Mouse (Mus musculus): ENCODE measurements around the gene C2cd5. TPM values are rescaled to one million over a fixed set of nuclear protein-coding genes. Genes with fewer than 3 reads are reported as not detected.

Gene C2cd5
- polyA plus RNA-seq, 1 experiment from 2014 or later, result 22.0 TPM

DNA sequence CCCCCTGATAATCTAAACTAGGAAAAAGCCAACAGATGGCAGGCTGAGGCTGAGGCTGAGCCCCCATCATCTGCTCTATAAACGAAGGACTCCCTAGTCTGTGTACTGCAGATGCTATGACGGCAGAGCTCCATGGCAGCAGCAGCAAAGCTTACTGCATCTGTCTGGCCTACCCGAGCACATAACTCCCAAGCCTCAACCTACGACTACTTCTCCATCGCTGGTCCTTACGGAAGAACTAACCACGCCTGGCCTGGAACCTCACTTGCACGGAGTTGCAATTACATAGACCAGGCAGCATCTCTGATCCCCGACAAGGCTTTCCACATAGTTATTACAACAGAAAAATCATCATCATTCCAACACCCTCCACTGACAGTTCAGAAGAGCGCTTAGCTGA, 23.5 kb downstream of the C2cd5 start:
- DNase-seq (ENCODE audit: low spot score) (no peak), ATAC-seq (replicated peaks; ENCODE audit: low FRiP score, low TSS enrichment, low read depth) (no peak)
- peaks cover 59% of the 10 kb centered on the region for H3K36me3 ChIP-seq (ENCODE audit: control insufficient read depth, insufficient read depth, low read length)

GRCm38 (mm10) chr6:143073914-143074313, 26.0 kb downstream of the C2cd5 start:
- ATAC-seq (replicated peaks; ENCODE audit: low FRiP score, low TSS enrichment, low read depth) (no peak), DNase-seq (ENCODE audit: low spot score) (no peak)
- H3K4me1 ChIP-seq (replicated peaks; ENCODE audit: control insufficient read depth, insufficient read depth, low read length), result no peaks in the 10 kb centered on the region
- no peak overlapping the region for H3K4me3 ChIP-seq (ENCODE audit: low read depth, low read length)
- no peak overlapping the region for H3K27ac ChIP-seq (ENCODE audit: low read depth)
- H3K9me3 ChIP-seq (ENCODE audit: control insufficient read depth, low read length), result no peaks in the 10 kb centered on the region
- no peak overlapping the region for H3K9ac ChIP-seq (ENCODE audit: low read length)
- no peak overlapping the region for H3K4me2 ChIP-seq (ENCODE audit: low read length)
- H3K27me3 ChIP-seq (replicated peaks; ENCODE audit: control insufficient read depth, insufficient read depth, low read length), result no peaks in the 10 kb centered on the region
- WGBS, result 96% methylated on average over 1 of the region's 1 CpGs
- H3K36me3 ChIP-seq (ENCODE audit: control insufficient read depth, insufficient read depth, low read length), result peaks cover 49% of the 10 kb centered on the region

More for the DNA sequence above, 23.5 kb downstream of the C2cd5 start:
- Histone ChIP-seq H3K4me1 (replicated peaks; ENCODE audit: control insufficient read depth, insufficient read depth, low read length) (no peaks in the 10 kb centered on the region), H3K27ac (ENCODE audit: low read depth) (no peak overlapping the region), H3K27me3 (replicated peaks; ENCODE audit: control insufficient read depth, insufficient read depth, low read length) (no peaks in the 10 kb centered on the region), H3K4me3 (ENCODE audit: low read depth, low read length) (no peak overlapping the region), H3K4me2 (ENCODE audit: low read length) (no peak overlapping the region), H3K9ac (ENCODE audit: low read length) (no peak overlapping the region), H3K9me3 (ENCODE audit: control insufficient read depth, low read length) (no peaks in the 10 kb centered on the region)
- 84% methylated on average over 10 of the region's 10 CpGs for WGBS

DNA sequence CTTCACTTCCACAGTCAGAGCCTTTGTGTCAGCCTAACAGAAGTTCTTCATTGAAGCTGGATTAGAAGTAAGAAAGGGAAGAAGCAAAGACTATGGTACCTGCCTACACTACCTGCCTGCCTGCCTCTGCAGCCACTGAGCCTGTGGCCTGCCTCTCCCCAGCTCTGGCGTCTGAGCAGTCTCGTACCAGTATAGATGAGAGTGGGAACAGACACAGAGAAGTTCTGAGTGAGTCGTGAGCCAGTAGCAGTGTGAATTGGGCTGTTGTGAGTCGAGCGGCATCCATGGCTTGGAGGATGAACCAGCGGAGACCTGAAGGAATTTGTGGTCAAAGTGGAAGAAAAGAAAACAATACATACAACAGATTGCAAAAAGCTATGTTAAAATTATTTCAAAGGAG, 26.5 kb downstream of the C2cd5 start:
- ATAC-seq (replicated peaks; ENCODE audit: low FRiP score, low TSS enrichment, low read depth) (no peak), DNase-seq (ENCODE audit: low spot score) (no peak)
- Histone ChIP-seq H3K4me3 (ENCODE audit: low read depth, low read length) (no peak overlapping the region), H3K36me3 (ENCODE audit: control insufficient read depth, insufficient read depth, low read length) (peaks cover 47% of the 10 kb centered on the region), H3K4me2 (ENCODE audit: low read length) (no peak overlapping the region), H3K27me3 (replicated peaks; ENCODE audit: control insufficient read depth, insufficient read depth, low read length) (no peaks in the 10 kb centered on the region), H3K9me3 (ENCODE audit: control insufficient read depth, low read length) (no peaks in the 10 kb centered on the region), H3K4me1 (replicated peaks; ENCODE audit: control insufficient read depth, insufficient read depth, low read length) (no peaks in the 10 kb centered on the region), H3K9ac (ENCODE audit: low read length) (no peak overlapping the region), H3K27ac (ENCODE audit: low read depth) (no peak overlapping the region)
- 86% methylated on average over 6 of the region's 6 CpGs for WGBS

DNA sequence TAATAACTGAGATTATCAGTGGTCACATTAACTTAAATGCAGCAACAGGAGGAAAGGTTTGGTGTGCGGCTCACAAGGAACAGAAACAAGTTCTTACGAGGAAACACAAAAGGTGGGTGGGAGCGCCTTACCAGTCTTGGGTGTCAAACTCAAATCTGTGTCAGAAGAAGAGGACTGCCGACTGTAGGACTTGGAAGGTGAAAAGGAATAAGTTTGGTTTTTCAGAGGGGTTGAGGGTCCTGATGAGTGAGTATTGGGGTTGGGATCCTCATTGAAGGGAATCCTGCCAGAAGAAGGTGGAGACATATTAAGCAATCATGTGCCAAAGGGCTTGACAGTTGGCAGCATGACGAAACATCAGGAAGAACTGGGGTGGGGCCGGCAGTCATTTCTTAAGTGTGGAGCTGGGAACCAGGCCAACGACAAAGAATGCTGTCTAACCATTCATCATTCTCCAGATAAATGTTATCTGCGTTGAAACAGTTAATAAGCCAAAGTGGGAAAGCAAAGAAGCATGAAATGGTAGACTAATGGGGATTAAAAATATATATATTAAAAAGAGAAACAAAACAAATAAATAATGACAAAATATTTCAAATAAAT, 27.4 kb downstream of the C2cd5 start:
- peaks cover 38% of the 10 kb centered on the region for H3K36me3 ChIP-seq (ENCODE audit: control insufficient read depth, insufficient read depth, low read length)
- no peaks in the 10 kb centered on the region for H3K9me3 ChIP-seq (ENCODE audit: control insufficient read depth, low read length)
- 70% methylated on average over 8 of the region's 8 CpGs for WGBS
- no peak overlapping the region for H3K4me2 ChIP-seq (ENCODE audit: low read length)
- no peaks in the 10 kb centered on the region for H3K27me3 ChIP-seq (replicated peaks; ENCODE audit: control insufficient read depth, insufficient read depth, low read length)
- H3K27ac ChIP-seq (ENCODE audit: low read depth), result no peak overlapping the region
- H3K9ac ChIP-seq (ENCODE audit: low read length), result no peak overlapping the region
- H3K4me1 ChIP-seq (replicated peaks; ENCODE audit: control insufficient read depth, insufficient read depth, low read length), result no peaks in the 10 kb centered on the region
- no peak for ATAC-seq (replicated peaks; ENCODE audit: low FRiP score, low TSS enrichment, low read depth)
- no peak for DNase-seq (ENCODE audit: low spot score)
- H3K4me3 ChIP-seq (ENCODE audit: low read depth, low read length), result no peak overlapping the region

DNA sequence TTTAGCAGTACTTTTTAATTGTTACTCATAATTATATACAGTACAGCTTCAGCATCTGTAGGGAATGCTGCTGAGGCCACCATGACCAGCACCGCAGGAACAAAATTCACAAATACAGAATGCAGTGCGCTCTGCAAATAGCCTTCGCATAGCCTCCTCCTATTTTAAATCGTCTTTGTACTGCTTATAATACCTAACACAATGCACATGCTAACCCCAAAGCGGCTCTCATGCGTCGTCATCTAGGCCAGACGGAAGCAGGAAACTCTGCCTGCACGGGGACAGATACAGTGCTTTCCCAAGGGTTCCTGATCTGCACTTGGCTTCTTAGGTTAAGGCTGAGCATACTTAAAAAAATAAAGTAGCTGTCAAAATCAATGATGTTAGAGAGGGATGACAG, 29.2 kb downstream of the C2cd5 start:
- H3K4me2 ChIP-seq (ENCODE audit: low read length), result no peak overlapping the region
- H3K27me3 ChIP-seq (replicated peaks; ENCODE audit: control insufficient read depth, insufficient read depth, low read length), result no peaks in the 10 kb centered on the region
- H3K4me3 ChIP-seq (ENCODE audit: low read depth, low read length), result no peak overlapping the region
- WGBS, result 88% methylated on average over 9 of the region's 9 CpGs
- H3K4me1 ChIP-seq (replicated peaks; ENCODE audit: control insufficient read depth, insufficient read depth, low read length), result no peaks in the 10 kb centered on the region
- no peaks in the 10 kb centered on the region for H3K9me3 ChIP-seq (ENCODE audit: control insufficient read depth, low read length)
- H3K36me3 ChIP-seq (ENCODE audit: control insufficient read depth, insufficient read depth, low read length), result peaks cover 28% of the 10 kb centered on the region
- ATAC-seq (replicated peaks; ENCODE audit: low FRiP score, low TSS enrichment, low read depth), result no peak
- DNase-seq (ENCODE audit: low spot score), result no peak
- no peak overlapping the region for H3K27ac ChIP-seq (ENCODE audit: low read depth)
- no peak overlapping the region for H3K9ac ChIP-seq (ENCODE audit: low read length)

GRCm38 (mm10) chr6:143070019-143070418, 29.9 kb downstream of the C2cd5 start:
- peaks cover 24% of the 10 kb centered on the region for H3K36me3 ChIP-seq (ENCODE audit: control insufficient read depth, insufficient read depth, low read length)
- no peak overlapping the region for H3K27ac ChIP-seq (ENCODE audit: low read depth)
- H3K27me3 ChIP-seq (replicated peaks; ENCODE audit: control insufficient read depth, insufficient read depth, low read length), result no peaks in the 10 kb centered on the region
- 77% methylated on average over 5 of the region's 5 CpGs for WGBS
- ATAC-seq (replicated peaks; ENCODE audit: low FRiP score, low TSS enrichment, low read depth) (no peak), DNase-seq (ENCODE audit: low spot score) (no peak)
- H3K4me3 ChIP-seq (ENCODE audit: low read depth, low read length), result no peak overlapping the region
- H3K4me1 ChIP-seq (replicated peaks; ENCODE audit: control insufficient read depth, insufficient read depth, low read length), result no peaks in the 10 kb centered on the region
- H3K9ac ChIP-seq (ENCODE audit: low read length), result no peak overlapping the region
- no peaks in the 10 kb centered on the region for H3K9me3 ChIP-seq (ENCODE audit: control insufficient read depth, low read length)
- H3K4me2 ChIP-seq (ENCODE audit: low read length), result no peak overlapping the region

DNA sequence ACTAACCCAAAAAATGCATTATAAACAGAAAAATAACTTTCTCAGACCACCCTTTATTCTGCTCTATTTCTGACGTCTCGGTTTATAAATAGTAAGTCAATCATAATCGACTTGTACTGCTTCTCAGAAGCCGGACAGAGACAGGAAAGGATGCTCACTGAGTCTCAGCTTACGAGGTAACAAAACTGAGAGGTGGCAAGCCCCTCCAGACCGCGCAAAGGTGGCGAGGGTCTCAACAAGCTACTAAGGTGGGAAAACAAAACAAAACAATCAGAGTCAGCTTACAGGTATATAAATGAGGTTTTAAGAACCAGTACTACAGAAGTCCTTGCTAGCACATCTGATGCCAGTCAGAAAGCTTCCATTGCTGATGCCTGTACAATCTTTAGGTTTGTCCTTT, 30.3 kb downstream of the C2cd5 start:
- no peak for DNase-seq (ENCODE audit: low spot score)
- H3K27ac ChIP-seq (ENCODE audit: low read depth), result no peak overlapping the region
- no peaks in the 10 kb centered on the region for H3K4me1 ChIP-seq (replicated peaks; ENCODE audit: control insufficient read depth, insufficient read depth, low read length)
- no peak overlapping the region for H3K4me2 ChIP-seq (ENCODE audit: low read length)
- H3K27me3 ChIP-seq (replicated peaks; ENCODE audit: control insufficient read depth, insufficient read depth, low read length), result no peaks in the 10 kb centered on the region
- H3K4me3 ChIP-seq (ENCODE audit: low read depth, low read length), result no peak overlapping the region
- peaks cover 21% of the 10 kb centered on the region for H3K36me3 ChIP-seq (ENCODE audit: control insufficient read depth, insufficient read depth, low read length)
- H3K9ac ChIP-seq (ENCODE audit: low read length), result no peak overlapping the region
- H3K9me3 ChIP-seq (ENCODE audit: control insufficient read depth, low read length), result no peaks in the 10 kb centered on the region
- WGBS, result 87% methylated on average over 8 of the region's 8 CpGs
- ATAC-seq (replicated peaks; ENCODE audit: low FRiP score, low TSS enrichment, low read depth), result no peak

DNA sequence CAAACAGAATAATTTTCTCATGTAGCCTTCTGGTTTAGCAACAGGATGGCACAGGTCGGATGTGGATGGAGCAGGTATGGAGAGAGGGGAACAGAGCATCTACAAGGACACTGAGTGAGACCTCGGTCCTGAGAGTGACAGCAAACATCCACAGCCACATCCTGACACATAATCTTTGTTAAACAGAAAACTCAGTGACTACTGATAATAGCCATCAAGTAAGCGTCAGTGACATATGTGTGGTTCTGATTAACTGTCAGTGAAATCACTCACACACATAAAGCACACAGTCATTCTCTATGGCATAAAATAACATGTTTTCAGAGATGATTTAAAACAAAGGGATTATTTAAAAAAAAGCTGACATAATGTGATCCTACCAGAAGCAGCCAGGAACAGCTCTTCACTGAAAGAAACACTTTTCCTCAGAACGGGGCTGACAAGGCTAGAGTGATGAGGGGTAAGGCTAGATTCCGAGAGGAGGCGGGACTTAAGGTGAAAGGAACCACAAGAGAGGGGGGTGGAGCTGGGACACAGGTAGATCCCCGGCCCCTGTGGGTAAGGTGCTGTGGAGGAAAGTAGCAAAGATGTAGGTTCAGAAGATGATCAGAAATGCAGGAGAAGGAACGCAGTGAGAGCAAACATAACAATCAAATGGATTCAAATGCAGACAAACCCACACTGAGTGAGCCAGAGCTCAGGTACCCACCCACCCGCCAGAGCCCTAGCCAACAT, 31.6 kb downstream of the C2cd5 start:
- ATAC-seq (replicated peaks; ENCODE audit: low FRiP score, low TSS enrichment, low read depth), result no peak
- H3K36me3 ChIP-seq (ENCODE audit: control insufficient read depth, insufficient read depth, low read length), result peaks cover 18% of the 10 kb centered on the region
- no peak overlapping the region for H3K9ac ChIP-seq (ENCODE audit: low read length)
- H3K27me3 ChIP-seq (replicated peaks; ENCODE audit: control insufficient read depth, insufficient read depth, low read length), result no peaks in the 10 kb centered on the region
- no peak overlapping the region for H3K4me3 ChIP-seq (ENCODE audit: low read depth, low read length)
- H3K9me3 ChIP-seq (ENCODE audit: control insufficient read depth, low read length), result no peaks in the 10 kb centered on the region
- WGBS, result 67% methylated on average over 9 of the region's 9 CpGs
- no peak overlapping the region for H3K4me2 ChIP-seq (ENCODE audit: low read length)
- no peak overlapping the region for H3K27ac ChIP-seq (ENCODE audit: low read depth)
- no peak for DNase-seq (ENCODE audit: low spot score)
- no peaks in the 10 kb centered on the region for H3K4me1 ChIP-seq (replicated peaks; ENCODE audit: control insufficient read depth, insufficient read depth, low read length)

- H3K4me2 ChIP-seq (ENCODE audit: low read length), result no peak overlapping the region
- H3K36me3 ChIP-seq (ENCODE audit: control insufficient read depth, insufficient read depth, low read length), result peaks cover 13% of the 10 kb centered on the region
- H3K4me1 ChIP-seq (replicated peaks; ENCODE audit: control insufficient read depth, insufficient read depth, low read length), result no peaks in the 10 kb centered on the region
- no peak overlapping the region for H3K27ac ChIP-seq (ENCODE audit: low read depth)
- DNase-seq (ENCODE audit: low spot score), result no peak
- H3K9ac ChIP-seq (ENCODE audit: low read length), result no peak overlapping the region
- H3K9me3 ChIP-seq (ENCODE audit: control insufficient read depth, low read length), result no peaks in the 10 kb centered on the region
- no peaks in the 10 kb centered on the region for H3K27me3 ChIP-seq (replicated peaks; ENCODE audit: control insufficient read depth, insufficient read depth, low read length)
- H3K4me3 ChIP-seq (ENCODE audit: low read depth, low read length), result no peak overlapping the region
- ATAC-seq (replicated peaks; ENCODE audit: low FRiP score, low TSS enrichment, low read depth), result no peak
- 71% methylated on average over 3 of the region's 3 CpGs for WGBS
These were observed 32.3 kb downstream of the C2cd5 start for GRCm38 (mm10) chr6:143067654-143068053.

Measured in intestine, embryonic 14.5 days (tissue).